Mouse (Mus musculus) 416B (cell line): ENCODE measurements around the gene Gm20388.
A peak's percentile ranks its signal among the peaks of the same experiment; 100 is the strongest.

Experiments
- DNase-seq: peaks from one replicate; pipeline ENCODE4 v3.0.0; 2011; ENCODE audit warnings: low read depth

Gm20388 gene

GRCm38 (mm10) chr8:120204736-120205360 lies 294.2 kb downstream of the Gm20388 start:
- DNase-seq, result no peak

- peak; percentile 42 for DNase-seq
These were observed 295.3 kb downstream of the Gm20388 start for GRCm38 (mm10) chr8:120205916-120206315.

- peak; percentile 16 for DNase-seq
These were observed 296.7 kb downstream of the Gm20388 start for GRCm38 (mm10) chr8:120207364-120207763.

- no peak for DNase-seq
These were observed 297.5 kb downstream of the Gm20388 start for GRCm38 (mm10) chr8:120208113-120208512.

- DNase-seq, result no peak
These were observed 300.7 kb downstream of the Gm20388 start for GRCm38 (mm10) chr8:120211345-120211744.

GRCm38 (mm10) chr8:120212596-120212995 lies 302.0 kb downstream of the Gm20388 start:
- DNase-seq, result no peak

- no peak for DNase-seq
These were observed 302.6 kb downstream of the Gm20388 start for GRCm38 (mm10) chr8:120213229-120213628.

- DNase-seq, result no peak
These were observed 303.3 kb downstream of the Gm20388 start for GRCm38 (mm10) chr8:120213939-120214338.

- DNase-seq, result peak; percentile 4
These were observed 304.9 kb downstream of the Gm20388 start for GRCm38 (mm10) chr8:120215416-120216141.

GRCm38 (mm10) chr8:120216855-120217830 lies 306.5 kb downstream of the Gm20388 start:
- DNase-seq, result peak; percentile 32

- DNase-seq, result no peak
These were observed 311.9 kb downstream of the Gm20388 start for GRCm38 (mm10) chr8:120222548-120222947.

GRCm38 (mm10) chr8:120224521-120225420 lies 314.1 kb downstream of the Gm20388 start:
- no peak for DNase-seq

GRCm38 (mm10) chr8:120225421-120226151 lies 314.9 kb downstream of the Gm20388 start:
- DNase-seq, result peak; percentile 47

- no peak for DNase-seq
These were observed 316.3 kb downstream of the Gm20388 start for GRCm38 (mm10) chr8:120226700-120227577.

- no peak for DNase-seq
These were observed 316.9 kb downstream of the Gm20388 start for GRCm38 (mm10) chr8:120227578-120227876.

- no peak for DNase-seq
These were observed 317.4 kb downstream of the Gm20388 start, which contains the start of gene Gse1 for GRCm38 (mm10) chr8:120227891-120228591. Gene Gse1 (plus strand): TSS chr8:120228456.

GRCm38 (mm10) chr8:120228781-120229573 lies 318.3 kb downstream of the Gm20388 start:
- no peak for DNase-seq

GRCm38 (mm10) chr8:120229574-120229916 lies 318.9 kb downstream of the Gm20388 start:
- no peak for DNase-seq
